Mouse (Mus musculus): Measurements from ENCODE around the gene Dnajc1.

Dnajc1 gene

DNA sequence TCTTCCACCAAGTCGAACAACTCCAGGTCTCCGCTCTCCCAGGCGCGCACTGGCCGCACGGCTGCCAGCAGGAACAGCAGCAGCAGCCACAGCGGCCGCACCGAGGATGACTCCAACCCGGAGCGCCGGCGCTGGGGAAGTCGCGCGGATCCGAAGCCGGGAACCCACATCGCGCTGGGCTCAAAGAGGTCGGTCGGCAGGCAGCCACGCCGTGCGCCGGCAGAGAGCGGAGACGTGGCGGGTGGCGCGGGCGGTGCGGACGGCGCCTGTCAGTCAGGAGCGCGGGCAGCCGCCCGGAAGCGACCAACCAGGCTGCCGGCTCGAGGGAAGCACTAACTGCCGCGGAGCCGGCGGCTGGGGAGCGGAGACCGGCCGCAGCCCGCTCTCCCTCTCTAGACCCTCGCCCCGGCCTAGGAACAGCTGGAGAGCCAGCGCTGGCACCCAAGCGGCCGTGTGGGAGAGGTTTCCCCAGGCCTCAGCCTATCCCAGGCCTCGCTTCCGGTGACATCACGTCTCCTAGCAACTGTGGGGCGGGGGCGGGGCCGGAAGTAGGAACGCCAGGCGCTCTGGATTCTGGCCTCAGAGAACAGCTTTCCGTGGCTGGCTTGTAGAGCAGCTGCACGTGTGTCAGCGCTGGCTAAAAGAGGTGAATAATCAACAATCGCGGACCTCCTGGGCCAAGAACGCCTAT, at the start of gene Dnajc1:
Gene Dnajc1 (minus strand): TSS at position 500 of the 691 bp plus-strand sequence.
- peak; percentile 83 for DNase-seq (ENCODE audit: low spot score)

DNA sequence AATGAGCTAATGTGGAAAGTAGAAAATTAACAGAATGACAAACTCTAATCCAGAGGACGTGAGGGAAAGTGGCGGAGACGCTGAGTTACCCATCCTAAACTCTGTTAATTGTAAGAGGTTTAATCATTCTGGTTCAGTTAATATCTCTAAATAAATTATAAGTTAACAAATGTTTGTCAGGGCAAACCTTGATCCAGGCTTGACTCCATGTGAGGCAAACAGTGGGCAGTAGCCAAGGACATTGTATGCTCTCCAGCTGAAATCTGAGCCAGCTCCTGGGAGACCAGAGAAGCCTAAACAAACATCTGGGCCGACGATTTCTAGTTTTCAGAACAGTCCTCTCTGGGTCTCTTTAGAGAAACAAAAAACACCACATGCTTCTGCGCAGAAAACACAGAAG, 49.2 kb upstream of the Dnajc1 start:
- no peak for DNase-seq (ENCODE audit: low spot score)

DNA sequence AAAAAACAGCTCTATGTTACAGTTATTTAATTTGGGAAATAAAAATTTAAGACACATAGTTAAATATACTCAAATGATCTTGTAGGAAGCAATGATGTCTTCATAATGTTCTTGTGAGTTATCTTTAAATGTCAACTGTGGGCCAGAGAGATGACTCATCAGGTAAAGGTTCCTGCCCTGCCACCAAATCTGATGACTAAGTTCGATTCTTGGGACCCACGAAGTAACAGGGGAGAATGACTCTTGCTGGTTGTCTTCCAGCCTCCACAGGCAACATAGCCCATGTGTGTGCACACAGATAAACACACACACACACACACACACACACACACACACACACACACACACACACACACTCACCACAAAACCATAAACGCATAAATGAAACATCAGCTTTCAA, 22.6 kb upstream of the Dnajc1 start:
- DNase-seq (ENCODE audit: low spot score) = no peak

DNA sequence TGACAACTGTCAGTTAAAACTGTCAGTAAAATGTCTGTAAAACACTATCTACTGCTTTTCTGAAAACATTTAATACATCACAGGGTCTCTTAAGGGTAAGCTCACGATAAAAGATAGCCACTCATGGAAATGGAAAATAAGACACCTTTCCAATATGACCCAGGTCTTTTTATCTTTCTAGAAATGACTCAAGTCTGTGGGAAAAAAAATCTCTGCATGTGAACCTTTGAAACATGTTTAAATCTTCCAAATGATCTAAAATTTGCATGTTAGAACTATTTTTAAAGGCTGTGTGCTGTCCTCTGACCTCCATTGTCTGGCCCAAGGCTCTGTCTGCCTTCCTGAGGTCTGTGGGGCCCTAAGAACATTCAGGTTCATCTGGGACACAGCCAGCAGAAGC, 11.0 kb upstream of the Dnajc1 start:
- DNase-seq (ENCODE audit: low spot score) = no peak

DNA sequence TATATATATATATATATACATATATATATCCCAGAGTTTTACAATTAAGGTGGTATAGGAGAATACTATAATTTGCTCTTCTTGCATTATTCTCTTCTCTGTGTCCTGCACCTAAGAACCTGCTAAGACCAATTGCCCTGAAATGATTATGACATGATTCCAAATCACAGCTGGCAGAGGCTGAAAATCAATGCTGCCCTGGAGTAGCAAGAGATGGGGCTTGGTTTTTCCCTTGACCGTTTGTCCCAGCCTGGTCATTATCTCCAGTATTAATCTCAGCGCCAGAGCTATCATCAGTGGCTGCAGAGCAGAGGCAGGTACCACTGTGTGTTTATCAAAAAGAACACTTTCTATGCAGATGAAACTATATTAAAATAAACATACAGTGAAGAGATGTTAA, 9.1 kb upstream of the Dnajc1 start:
- no peak for DNase-seq (ENCODE audit: low spot score)

DNA sequence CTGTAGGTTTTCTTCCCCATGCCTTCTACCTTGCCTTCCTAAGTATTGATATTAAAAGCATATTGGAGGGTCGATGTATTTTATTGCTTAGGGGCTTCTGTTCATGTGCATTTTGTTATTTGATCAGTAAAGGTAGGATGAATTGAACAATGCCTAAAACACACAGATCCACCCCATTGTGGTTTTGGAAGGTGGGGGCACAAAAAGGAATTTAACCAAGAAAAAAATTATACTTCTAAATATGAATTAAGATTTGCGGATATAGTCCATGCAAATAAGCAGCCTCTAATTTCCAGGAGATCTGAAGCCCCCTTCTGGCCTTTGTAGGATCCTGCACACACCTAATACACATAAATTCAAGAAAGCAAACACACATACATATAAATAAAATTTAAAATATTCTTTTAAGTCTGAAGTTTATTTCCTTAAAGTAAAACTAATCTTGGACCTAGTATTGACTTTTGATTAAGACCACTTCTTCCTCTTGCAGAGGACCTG, 441 bp upstream of the Dnajc1 start:
- no peak for DNase-seq (ENCODE audit: low spot score)

DNA sequence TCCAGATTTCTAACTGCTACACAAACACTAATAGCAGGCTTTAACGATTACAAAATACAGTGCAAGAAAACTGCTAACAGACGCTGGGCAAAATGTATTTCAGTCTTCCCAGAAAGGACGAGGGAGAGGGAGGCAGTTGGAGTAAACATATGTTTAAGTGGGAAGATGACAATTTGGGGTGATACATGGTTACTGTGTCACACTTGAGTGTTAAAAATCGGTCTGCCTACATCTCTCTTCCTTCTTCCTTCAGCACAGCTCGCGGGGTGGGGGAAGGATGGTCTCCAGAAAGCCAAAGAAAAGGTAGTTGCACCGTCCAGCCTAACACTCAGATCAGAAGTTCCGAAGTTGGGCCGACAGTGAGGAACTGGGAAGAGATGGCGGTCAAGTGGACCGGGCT, 769 bp downstream of the Dnajc1 start:
- no peak for DNase-seq (ENCODE audit: low spot score)

DNA sequence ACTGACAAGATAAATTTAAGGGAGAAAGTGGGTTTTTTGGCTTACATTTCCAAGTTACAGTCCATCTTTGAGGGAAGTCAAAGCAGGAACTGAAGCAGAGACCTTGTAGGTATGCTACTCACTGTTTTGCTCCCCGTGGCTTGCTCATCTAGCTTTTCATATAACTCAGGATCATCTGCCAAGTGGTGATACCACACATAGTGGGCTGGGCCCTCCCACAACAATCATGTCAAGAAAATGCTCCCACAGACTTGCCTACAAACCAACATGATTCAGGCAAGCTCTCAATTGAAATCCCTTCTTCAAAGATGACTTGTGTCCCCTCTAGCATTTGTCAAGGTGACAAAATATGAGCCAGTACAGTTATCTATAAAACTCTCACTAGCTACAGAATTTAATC, 3.0 kb downstream of the Dnajc1 start:
- no peak for DNase-seq (ENCODE audit: low spot score)

DNA sequence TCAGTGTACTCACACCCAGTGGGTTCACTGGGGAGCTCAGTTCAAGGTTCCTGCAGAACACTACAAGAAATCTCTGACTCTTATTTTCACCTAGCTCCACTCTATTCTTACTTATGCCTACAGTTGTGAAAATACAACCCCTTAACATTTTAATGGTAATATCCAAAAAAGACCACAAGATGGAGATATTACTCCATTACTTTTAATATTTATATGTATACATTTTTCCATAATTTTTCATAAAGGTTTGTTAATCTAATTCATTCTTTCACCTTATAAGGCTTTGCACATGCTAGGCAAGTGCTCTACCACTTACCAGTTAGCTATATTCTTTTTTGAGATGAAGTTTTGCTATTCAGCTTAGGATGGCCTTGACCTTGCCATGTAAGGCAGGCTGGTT, 11.0 kb downstream of the Dnajc1 start:
- no peak for DNase-seq (ENCODE audit: low spot score)

DNA sequence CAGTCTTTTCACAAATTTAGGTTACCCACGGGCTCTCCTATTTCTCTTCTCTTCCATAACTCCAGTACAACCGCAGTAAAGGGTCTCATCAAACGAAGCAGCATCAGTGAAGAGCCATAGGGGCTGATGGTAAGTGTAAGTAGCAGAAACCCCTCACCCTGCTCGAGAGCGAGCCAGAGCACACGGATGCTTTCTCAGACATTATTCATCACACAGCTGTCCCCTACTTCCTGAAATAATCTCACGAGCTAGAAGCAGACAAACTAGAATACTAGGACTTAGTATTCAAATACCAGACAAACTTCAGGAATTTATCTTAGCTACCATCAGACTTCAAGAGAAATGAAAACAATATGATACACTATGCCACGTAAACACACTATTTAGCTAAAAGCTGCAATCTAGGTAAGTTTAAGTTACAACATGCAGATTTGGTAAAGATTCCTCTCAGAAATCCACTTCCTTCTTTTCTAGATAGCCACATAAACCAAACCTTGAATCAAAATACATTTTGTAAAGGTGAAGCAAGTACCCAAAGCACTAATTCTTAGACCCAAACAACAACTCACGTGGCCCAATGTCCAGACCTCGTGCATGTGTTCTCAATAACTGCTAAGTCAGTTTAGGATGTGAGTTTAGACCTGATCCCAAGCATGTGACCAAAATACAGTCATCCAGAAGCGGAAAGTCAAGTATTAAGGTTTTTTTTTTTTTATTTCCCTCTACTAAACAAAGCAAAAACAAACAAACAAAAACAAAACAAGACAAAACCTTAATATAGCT, 20.0 kb downstream of the Dnajc1 start:
- DNase-seq (ENCODE audit: low spot score) = no peak

DNA sequence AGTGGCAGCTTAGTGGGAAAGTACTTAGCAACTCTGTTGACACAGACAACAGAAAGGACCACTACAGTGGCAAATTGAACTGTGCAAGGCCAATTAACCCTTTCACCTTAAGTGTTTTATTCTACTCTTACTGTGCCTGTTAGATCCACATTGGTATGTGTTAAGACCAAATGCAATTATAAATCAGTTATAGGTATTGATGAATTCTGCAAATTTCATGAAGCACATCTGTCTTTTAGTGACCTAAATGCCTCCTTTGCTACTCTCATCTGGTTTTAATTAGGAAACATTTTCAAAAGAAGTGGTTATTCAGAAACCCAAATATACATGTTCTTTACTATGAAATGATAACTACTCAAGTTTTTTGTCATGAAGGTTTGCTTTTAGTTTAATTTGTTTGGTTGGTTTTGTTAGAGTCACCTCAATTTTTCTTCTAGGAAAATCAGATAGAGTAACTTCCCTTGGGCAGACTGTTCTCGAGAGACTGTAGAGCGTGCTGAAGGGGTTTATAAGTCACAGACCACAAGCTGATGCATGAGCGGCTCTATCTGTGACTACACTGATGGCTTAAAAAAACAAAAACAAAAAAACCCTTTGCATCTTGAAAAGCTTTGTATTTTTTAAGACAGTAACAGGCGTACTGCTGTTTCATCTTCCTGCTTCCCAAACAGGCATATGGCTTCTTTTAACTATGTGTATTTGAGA, 21.7 kb downstream of the Dnajc1 start:
- no peak for DNase-seq (ENCODE audit: low spot score)

DNA sequence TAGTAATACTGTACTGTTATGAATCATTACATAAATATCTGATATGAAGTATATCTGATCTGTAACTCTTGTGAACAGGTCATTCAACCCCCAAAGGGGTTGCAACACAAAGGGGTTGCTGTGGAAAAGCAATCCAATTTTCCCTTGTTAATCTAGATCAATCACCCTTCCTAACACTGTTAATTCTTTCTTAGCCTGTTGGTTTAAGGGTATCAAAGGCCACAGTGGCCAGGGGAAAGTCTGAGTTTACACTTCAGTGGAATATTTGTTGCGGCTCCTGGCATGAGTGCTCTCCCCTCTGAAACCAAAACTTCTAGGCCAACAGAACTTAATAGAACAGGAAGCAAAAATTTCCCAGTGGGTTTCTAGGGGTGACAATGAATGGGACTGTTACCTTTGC, 28.2 kb downstream of the Dnajc1 start:
- no peak for DNase-seq (ENCODE audit: low spot score)

DNA sequence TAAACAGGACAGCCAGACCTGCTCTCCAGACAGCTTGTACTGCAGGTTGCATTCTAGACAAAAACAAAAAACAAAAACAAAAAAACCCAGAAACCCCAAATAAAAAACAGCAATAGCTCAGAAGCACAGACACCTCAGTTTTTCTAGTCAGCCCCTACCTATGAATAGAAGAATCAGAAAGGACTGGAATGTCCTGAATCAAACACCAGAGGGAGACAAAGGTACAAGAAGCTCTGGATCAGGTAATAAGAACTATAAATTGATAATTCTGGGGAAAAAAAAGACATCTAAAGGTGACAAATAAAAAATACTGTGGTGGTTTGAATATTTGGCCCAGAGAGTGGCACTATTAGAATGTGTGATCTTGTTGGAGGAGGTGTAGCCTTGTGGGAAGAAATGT, 37.3 kb downstream of the Dnajc1 start:
- no peak for DNase-seq (ENCODE audit: low spot score)

DNA sequence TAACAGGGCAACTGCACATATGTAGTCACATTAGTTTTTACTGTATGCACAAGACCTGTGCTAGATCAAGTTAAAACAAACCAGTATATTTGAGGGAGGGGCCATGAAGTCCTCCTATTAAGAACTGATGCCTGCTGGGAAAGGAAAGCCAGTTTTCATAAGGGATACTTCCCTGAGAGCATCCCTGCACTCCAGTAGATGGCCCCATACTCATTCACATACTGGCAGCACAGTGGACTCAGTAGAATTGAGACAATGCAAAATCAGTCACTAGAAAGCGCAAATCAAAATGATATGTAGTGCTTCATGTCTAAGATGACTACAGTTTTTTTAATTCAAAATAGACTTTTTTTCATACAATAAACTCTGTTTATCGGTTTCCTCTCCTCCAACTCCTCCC, 40.0 kb downstream of the Dnajc1 start:
- no peak for DNase-seq (ENCODE audit: low spot score)

DNA sequence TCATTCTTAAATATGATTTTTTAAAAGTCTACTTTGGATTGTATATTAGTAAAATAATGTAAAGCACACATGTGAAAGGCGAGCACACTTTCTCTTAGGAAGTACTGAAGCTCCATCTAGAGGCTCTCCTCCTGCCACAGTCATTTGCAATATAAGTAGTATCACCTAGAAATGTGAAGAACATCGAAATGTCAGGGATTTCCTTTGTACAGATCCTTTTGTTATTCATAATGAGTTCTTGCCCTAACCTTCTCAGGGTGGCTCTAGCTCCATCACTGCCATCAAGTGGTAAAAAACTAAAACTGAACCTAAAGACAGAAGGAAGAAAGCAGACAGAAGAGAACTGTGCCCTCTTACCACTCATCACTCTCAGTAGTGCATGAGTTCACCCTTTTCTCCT, 49.2 kb downstream of the Dnajc1 start:
- no peak for DNase-seq (ENCODE audit: low spot score)

DNA sequence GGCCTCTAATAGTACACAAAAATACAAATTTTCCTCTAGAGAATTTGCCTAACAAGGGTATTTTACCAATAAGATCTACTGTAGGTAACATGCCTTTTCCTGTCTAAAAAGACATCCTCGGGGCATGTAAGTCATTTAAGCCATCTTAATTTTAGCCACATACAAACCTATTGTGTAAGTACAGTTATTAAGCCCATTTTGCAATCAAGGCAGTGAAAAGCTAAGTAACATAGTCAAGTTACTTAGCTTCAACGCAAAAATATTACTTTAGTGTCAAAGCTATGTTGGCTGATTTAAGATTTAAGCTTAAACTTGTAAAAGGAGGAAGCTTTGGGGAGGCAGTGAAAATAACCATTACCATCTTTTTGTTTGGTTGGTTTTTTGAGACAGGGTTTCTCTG, 74.0 kb downstream of the Dnajc1 start:
- no peak for DNase-seq (ENCODE audit: low spot score)

DNA sequence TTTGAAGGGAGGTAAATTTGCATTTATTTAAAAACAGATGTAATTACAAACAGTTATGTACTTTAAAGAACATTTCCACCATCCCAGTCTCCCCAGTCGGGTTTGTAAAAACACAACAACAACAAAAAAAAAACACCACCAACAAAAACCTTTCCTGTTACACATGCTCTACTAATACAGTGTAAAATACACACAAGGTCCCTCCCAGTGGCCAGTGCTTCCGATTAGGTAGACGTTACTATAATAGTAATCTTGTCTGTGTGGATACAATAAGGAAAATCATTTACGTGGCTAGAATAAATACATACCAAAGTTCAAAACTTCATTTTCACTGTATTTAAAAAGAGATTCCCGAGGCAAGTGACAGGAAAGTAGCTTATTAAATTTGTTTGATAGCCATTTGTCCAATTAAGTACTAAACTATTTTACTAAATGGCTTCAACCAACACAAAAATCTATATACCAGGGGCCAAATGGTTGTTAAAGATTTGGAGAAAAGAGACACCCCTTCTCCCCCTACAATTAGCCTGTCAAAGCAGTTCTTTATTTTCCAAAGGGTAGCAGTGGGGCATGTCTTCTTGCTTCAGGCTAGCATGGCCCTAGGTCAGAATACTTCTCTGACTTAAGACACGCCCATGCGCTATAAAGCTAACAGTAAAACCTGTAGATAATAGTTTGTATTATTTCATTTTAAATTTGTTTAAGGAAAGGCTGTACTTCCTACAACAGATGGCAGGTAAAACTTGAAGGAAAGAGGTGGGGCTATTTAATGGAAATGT, 74.9 kb downstream of the Dnajc1 start:
- no peak for DNase-seq (ENCODE audit: low spot score)

DNA sequence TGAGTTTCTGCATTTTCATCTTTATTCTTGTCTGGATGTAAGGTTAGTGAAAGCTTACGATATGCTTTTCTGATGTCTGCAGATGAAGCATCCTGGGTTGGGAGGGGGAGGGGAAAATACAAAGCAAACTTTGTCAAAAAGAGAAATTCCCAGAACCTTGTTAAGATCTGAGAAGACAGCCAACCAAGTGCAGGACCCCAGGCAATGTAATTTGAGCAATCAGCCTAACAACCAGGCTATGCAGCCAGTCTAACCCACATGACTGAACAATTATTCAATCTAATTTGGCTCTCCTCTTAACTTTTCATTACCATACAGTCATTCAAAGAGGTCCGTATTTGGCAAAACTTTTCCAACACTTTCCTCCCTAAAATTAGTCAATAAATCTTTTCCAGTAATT, 75.7 kb downstream of the Dnajc1 start:
- DNase-seq (ENCODE audit: low spot score) = no peak

DNA sequence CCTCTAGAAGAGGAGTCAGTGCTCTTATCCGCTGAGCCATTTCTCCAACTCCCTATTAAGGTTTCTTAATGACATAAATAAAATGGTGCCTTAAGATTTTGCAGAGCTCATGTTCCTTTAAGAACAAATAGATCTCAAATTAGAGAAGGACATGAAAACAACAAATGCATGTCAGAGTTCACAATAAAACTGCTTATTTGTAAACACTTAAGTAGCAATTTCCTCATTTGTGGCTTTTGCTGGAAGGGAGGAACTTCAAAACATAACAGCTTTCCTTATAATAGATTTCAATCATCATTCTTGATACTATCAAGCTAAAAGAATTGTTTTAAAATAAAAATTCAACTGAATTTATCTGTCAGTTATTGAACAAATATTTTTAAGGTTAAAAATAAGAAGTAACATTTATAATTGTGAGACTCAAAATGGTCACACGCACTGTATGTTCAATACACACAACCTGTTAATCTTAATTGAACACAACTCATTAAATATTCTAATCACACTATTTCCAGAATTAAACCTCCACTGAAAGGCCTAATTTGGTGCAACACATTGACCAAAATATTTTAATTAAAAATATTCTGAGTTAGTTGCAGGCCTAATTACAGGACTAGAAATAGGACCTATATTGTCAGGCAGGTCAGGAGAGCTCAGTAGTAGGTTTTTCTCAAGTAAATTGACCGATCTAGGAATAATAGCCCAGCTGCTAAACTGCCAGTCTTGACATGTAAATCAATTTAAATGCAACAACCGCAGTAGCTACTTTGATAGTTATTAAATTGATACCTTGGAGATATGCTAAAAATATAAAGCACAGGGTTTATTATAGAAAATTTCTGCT, 82.1 kb downstream of the Dnajc1 start:
- DNase-seq (ENCODE audit: low spot score) = no peak

DNA sequence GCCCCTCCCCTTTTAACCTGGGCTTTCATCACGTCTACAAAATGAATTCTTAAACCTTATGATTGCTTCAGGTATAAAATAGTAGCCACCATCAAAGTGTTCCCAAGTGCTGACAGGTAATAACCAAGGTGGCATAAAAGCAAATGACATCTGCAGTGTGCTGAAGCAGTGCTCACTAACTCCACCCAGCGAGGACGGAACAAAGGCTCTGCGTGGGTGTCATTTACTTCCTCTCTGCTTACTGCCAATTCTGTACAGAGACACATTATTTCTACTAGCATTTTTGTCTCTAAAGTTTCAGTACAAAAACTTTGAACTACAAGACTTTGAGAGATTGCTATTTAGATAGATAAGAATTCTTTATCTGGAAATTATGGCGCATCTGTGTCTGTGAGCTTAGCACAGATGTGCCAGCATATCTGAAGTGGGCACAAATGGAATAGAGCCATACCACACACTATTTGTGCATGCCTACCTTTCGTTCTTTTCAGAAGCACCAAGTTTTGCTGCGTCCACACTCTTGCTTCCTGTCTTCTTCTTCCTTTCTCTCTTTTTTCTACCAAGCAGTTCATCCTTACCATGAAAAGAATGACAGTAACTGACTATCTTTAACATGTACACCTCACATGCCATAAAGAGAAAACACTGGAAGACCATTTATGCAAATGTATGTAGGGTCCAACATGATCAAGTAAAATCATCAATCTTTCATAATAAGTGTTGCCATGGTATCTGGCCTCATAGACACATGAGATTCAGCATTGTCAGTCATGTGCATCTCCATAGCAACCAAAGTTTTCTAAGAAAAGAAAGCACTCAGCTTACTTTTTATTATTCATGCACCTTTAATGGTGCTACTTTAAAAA, 85.0 kb downstream of the Dnajc1 start:
- no peak for DNase-seq (ENCODE audit: low spot score)
